Mouse (Mus musculus): ENCODE results near the gene Gtse1. TPM values are rescaled to one million over a fixed set of nuclear protein-coding genes. Genes with fewer than 3 reads are reported as not detected.

The Gtse1 gene
- not detected for polyA plus RNA-seq (2014; fragmentation: Illumina TruSeq; extraction: RNeasy Lipid Tissue Mini Kit (QIAGEN cat#74804); ENCODE audit: low replicate concordance)

GRCm38 (mm10) chr15:85859490-85860031, at the start of gene Gtse1:
Gtse1 (plus strand) TSS chr15:85859745.

GRCm38 (mm10) chr15:85811535-85812277, 47.8 kb upstream of the Gtse1 start, which contains the start of gene Cdpf1:
Cdpf1 (minus strand) TSS chr15:85811697.

GRCm38 (mm10) chr15:85821203-85822010, 38.1 kb upstream of the Gtse1 start, which contains the start of gene Pkdrej:
Pkdrej (minus strand) TSS chr15:85821734.

GRCm38 (mm10) chr15:85831954-85832590, 27.5 kb upstream of the Gtse1 start, which contains the start of gene Ttc38:
Ttc38 (plus strand) TSS chr15:85832306.

GRCm38 (mm10) chr15:85878848-85879497, 19.4 kb downstream of the Gtse1 start, which contains the start of gene Trmu:
Trmu (plus strand) TSS chr15:85879312.

Other genes starting within 250 kb of the Gtse1 start
- gene Ppara, start 124.8 kb upstream of the Gtse1 start, polyA plus RNA-seq (2014; fragmentation: Illumina TruSeq; extraction: RNeasy Lipid Tissue Mini Kit (QIAGEN cat#74804); ENCODE audit: low replicate concordance) = 10.1 TPM
- 2.0 TPM for gene Cdpf1, start 48.0 kb upstream of the Gtse1 start, polyA plus RNA-seq (2014; fragmentation: Illumina TruSeq; extraction: RNeasy Lipid Tissue Mini Kit (QIAGEN cat#74804); ENCODE audit: low replicate concordance)
- gene Pkdrej, start 38.0 kb upstream of the Gtse1 start, polyA plus RNA-seq (2014; fragmentation: Illumina TruSeq; extraction: RNeasy Lipid Tissue Mini Kit (QIAGEN cat#74804); ENCODE audit: low replicate concordance) = 0.04 TPM
- 5.5 TPM for gene Ttc38, start 27.4 kb upstream of the Gtse1 start, polyA plus RNA-seq (2014; fragmentation: Illumina TruSeq; extraction: RNeasy Lipid Tissue Mini Kit (QIAGEN cat#74804); ENCODE audit: low replicate concordance)
- 7.1 TPM for gene Trmu, start 19.6 kb downstream of the Gtse1 start, polyA plus RNA-seq (2014; fragmentation: Illumina TruSeq; extraction: RNeasy Lipid Tissue Mini Kit (QIAGEN cat#74804); ENCODE audit: low replicate concordance)
- gene Celsr1, start 174.0 kb downstream of the Gtse1 start, polyA plus RNA-seq (2014; fragmentation: Illumina TruSeq; extraction: RNeasy Lipid Tissue Mini Kit (QIAGEN cat#74804); ENCODE audit: low replicate concordance) = 0.11 TPM
- 3.4 TPM for gene Gramd4, start 197.9 kb downstream of the Gtse1 start, polyA plus RNA-seq (2014; fragmentation: Illumina TruSeq; extraction: RNeasy Lipid Tissue Mini Kit (QIAGEN cat#74804); ENCODE audit: low replicate concordance)